Mouse (Mus musculus) ZHBTc4 (cell line): ENCODE data around the gene Zscan4f.
"Not testable (repeated sequence)": the region's sequence is repeated elsewhere in the genome, so short reads cannot be mapped to it uniquely, and the experiment has no call there.

ENCODE experiments used
- DNase-seq: peaks from one replicate; pipeline ENCODE4 v3.0.0-alpha.2; 2011; ENCODE audit warnings: low read depth, low spot score

Zscan4f gene

DNA sequence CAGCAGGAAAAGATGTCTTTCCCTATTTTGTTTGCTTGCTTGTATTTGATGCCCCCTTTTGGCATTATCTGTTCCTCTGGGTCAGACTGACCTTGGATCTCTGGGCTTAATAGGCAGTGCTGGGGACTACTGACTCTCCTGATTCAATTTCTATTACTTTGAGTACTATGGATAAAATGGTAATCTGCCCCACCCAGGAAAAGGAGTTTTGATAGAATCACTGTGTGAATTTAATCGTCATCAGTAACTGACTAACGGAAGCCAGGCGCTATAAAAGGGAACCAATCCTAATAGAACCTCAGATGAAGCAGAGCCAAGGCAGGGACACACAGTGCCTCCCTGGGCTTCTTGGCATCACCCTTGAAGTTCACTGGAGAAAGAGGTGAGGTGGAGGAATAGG lies at the start of gene Zscan4f:
Gene Zscan4f, plus strand, starts transcription at position 301 of the 400 bp plus-strand sequence.
- DNase-seq: not testable (repeated sequence)

DNA sequence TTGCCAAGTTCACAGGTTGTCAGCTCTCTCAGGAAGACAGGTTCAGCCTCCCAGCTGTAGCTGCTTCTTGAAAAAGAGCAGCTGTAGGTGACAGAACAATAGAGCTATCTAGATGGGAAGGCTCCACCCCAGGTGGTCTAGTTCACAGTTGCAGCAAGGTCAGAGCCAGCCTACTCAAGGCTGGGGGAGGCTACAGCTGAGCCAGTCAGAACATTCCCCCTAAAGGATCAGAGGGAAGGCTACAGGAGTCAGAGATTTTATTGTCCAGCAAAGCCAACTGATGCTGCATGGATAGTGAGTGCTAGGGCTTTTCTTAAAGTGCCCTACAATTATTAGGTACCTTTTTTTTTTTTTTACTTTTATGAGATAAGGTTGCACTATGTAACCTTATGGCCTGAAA lies 13.1 kb upstream of the Zscan4f start:
- peak; percentile 80 for DNase-seq
